Mouse (Mus musculus): ENCODE measurements around the gene Il5.

The Il5 gene

DNA sequence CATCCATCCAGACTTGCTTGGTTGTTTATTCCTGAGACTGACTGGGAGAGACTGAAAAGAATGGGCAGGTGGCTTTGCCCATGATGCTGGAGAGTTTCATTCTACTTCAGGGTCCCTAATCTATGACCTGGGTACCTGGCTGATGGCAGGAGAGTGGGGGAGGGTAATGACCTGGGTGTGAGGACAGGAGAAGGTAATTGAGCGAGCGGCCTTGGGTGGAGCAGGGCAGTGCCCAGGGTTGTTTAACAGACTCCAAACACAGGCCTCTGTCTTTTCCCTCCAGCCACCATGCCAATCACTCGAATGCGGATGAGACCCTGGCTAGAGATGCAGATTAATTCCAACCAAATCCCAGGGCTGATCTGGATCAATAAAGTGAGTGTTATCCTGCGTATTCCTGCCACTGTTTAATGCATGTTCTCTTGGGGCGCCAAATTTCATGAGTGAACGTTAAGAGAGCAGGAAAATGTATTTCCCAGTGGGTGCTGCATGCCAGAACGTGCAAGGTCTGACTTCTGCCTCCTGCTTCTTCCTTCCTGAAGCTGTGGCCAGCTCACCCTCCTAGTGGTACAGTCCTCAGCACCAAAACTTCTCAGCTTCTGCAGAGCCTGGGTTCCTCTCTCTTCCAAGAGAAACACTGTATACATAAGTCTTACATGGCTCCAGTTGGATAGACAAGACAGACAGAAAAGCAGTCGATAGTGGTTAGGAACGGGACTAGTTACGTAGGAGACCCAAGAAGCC lies 50.6 kb downstream of the Il5 start:
- DNase-seq = no peak

DNA sequence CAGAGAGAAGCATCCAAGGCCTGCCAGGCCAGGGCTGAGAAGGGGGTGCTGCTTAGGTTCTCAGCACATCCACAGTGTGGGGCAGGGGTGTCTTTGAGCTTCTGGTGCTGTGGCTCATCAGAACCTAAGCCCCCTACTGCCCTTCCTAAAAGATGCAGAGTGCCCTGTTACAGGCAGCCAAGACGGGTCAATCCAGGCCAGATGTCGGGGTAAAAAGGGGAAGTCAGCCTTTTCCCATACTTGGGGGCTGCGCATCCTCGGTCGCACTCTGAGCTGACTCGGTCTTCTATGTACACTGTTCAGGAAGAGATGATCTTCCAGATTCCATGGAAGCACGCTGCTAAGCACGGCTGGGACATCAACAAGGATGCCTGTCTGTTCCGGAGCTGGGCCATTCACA lies 51.9 kb downstream of the Il5 start:
- DNase-seq = no peak

DNA sequence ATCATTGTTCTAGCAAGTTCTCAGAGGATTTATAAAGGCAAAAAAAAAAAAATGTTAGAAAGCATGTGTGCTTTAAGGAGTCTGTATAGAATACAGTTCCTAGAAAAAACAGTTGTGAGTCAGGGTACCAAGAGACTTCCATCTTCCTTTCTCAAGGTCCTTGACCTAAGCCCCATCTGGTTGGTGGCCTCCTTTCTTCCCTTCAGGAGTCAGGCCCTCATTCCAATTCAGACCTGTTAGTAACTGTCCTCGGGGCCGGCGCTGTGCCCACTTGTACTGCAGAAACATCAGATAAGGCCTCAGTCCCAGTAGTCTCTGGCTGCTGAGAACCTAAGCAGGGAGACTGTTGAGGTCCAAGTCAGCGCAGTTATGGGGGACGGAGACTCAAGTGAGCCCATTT lies 52.5 kb downstream of the Il5 start, which contains the start of gene Gm17334:
TSS of gene Gm17334 (minus strand) at position 101 of the 400 bp plus-strand sequence.
- DNase-seq = no peak

- DNase-seq = no peak
Observed at GRCm38 (mm10) chr11:53773641-53774360, 53.2 kb downstream of the Il5 start.

All from cerebellum, adult 18-20 months (tissue).